Mouse (Mus musculus) midbrain, postnatal 0 days (tissue): Measurements from ENCODE around the gene Sft2d2. TPM values are rescaled to one million over a fixed set of nuclear protein-coding genes. Genes with fewer than 3 reads are reported as not detected.

Source experiments
- ATAC-seq: fragments of 200-750 bp; cut with Nextera tagmentation; 2 replicates; pipeline ENCODE4 v1.8.0; 2017; ENCODE audit warnings: moderate number of reproducible peaks, mild to moderate bottlenecking, moderate TSS enrichment, moderate library complexity; ENCODE audit not compliant: low FRiP score
- DNase-seq: peaks from one replicate; pipeline ENCODE4 v3.0.0-alpha.2; 2015; ENCODE audit warnings: low spot score
- H3K27ac ChIP-seq: fragments of 300-500 bp; sonication (generic); 2 replicates; pipeline ENCODE4 v1.5.1; 2014; ENCODE audit warnings: low read depth, mild to moderate bottlenecking, low read length, mixed read lengths
- H3K27me3 ChIP-seq: fragments of 300-500 bp; sonication (generic); 2 replicates; pipeline ENCODE4 v1.6.1; 2014; ENCODE audit warnings: low read length, control low read depth, mixed read lengths; ENCODE audit not compliant: insufficient read depth
- H3K36me3 ChIP-seq: fragments of 300-500 bp; sonication (generic); 2 replicates; pipeline ENCODE4 v1.6.1; 2014; ENCODE audit warnings: low read length, control low read depth, mixed read lengths; ENCODE audit not compliant: insufficient read depth
- H3K4me1 ChIP-seq: fragments of 300-500 bp; sonication (generic); 2 replicates; pipeline ENCODE4 v1.6.1; 2014; ENCODE audit warnings: mild to moderate bottlenecking, control low read depth, antibody characterized with exemption, low read length, mixed read lengths; ENCODE audit not compliant: insufficient read depth
- H3K4me2 ChIP-seq: fragments of 300-500 bp; sonication (generic); 2 replicates; pipeline ENCODE4 v1.6.1; 2014; ENCODE audit warnings: low read depth, mild to moderate bottlenecking, low read length, mixed read lengths; ENCODE audit not compliant: poor library complexity, severe bottlenecking
- H3K4me3 ChIP-seq: fragments of 300-500 bp; sonication (generic); 2 replicates; pipeline ENCODE4 v1.5.1; 2014; ENCODE audit warnings: low read depth, mild to moderate bottlenecking, low read length, moderate library complexity
- H3K9ac ChIP-seq: fragments of 300-500 bp; sonication (generic); replicated peaks from 2 replicates; pipeline ENCODE4 v1.6.1; 2014; ENCODE audit warnings: mild to moderate bottlenecking, low read length, moderate library complexity, mixed read lengths; ENCODE audit not compliant: poor library complexity, severe bottlenecking
- H3K9me3 ChIP-seq: fragments of 300-500 bp; sonication (generic); 2 replicates; pipeline ENCODE4 v1.6.1; 2016; ENCODE audit warnings: low read length, control low read depth
- CTCF ChIP-seq: IDR thresholded peaks from 2 replicates; pipeline ENCODE4 v1.5.1; 2016; ENCODE audit warnings: antibody characterized with exemption, mild to moderate bottlenecking
- WGBS: fragments of 180-500 bp; shearing (Covaris S2); extraction: QIAGEN DNeasy Blood & Tissue Kit; methylation state at CpG from one replicate; pipeline ENCODE4 v1.1.7; 2014; 5-methylcytosine and 5-hydroxymethylcytosine counted together
- polyA plus RNA-seq: library from polyadenylated mRNA; unstranded; fragments of >200 nt; fragmentation: Nextera tagmentation; extraction: Ambion mirVana; gene quantifications from 2 replicates; pipeline ENCODE4 v1.2.1, GENCODE M21; 2015
- total RNA-seq: library from RNA; depleted of rRNA; stranded (reverse); fragments of >200 nt; gene quantifications from 2 replicates; pipeline ENCODE4 v1.2.3, GENCODE M21; 2014

The Sft2d2 gene
- total and polyA plus RNA-seq, 2 experiments from 2014 or later = 3.8 to 11.0 TPM

GRCm38 (mm10) chr1:165188806-165189580 lies 5.2 kb downstream of the Sft2d2 start:
- no peaks in the 10 kb centered on the region for H3K36me3 ChIP-seq
- DNase-seq (no peak), ATAC-seq (no peak)
- 78% methylated on average over 10 of the region's 10 CpGs for WGBS
- no peak overlapping the region for H3K4me3 ChIP-seq
- no peak for TF ChIP-seq CTCF
- 0 out of 2 replicates have a peak, but pooled peaks cover 3% of the 10 kb centered on the region for H3K4me1 ChIP-seq
- H3K4me2 ChIP-seq = no peak overlapping the region
- H3K27ac ChIP-seq = no peak overlapping the region
- H3K9me3 ChIP-seq = no peaks in the 10 kb centered on the region
- no peak overlapping the region for H3K9ac ChIP-seq
- no peaks in the 10 kb centered on the region for H3K27me3 ChIP-seq

DNA sequence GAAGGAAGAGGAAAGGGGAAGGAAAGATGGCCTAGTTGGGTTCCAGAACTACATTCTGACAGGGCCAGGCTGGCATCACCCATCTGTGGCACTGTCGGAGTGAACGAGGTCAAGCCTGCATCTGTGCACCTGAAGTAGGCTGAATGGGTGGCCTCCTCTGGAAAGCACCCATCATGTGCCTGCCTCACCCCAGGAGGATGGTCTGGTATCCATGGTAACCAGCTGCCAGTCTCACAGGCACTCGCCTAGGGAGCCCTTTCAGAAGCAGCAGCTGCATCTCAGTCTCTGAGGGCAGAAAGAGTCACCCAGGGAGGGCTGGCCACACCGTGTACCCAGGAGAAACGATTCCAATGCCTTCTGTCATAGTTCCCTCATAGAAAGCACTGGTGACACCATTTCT lies 6.9 kb downstream of the Sft2d2 start:
- TF ChIP-seq CTCF = no peak
- 0 out of 2 replicates have a peak, but pooled peaks cover 3% of the 10 kb centered on the region for H3K4me1 ChIP-seq
- no peak overlapping the region for H3K9ac ChIP-seq
- no peak overlapping the region for H3K27ac ChIP-seq
- DNase-seq = peak; percentile 38
- H3K36me3 ChIP-seq = no peaks in the 10 kb centered on the region
- no peak overlapping the region for H3K4me3 ChIP-seq
- H3K27me3 ChIP-seq = no peaks in the 10 kb centered on the region
- ATAC-seq = 0 out of 2 replicates have a peak, but pooled peaks have one; percentile 48
- H3K4me2 ChIP-seq = no peak overlapping the region
- H3K9me3 ChIP-seq = no peaks in the 10 kb centered on the region
- whole genome bisulfite sequencing = 38% methylated on average over 5 of the region's 5 CpGs

- H3K4me1 ChIP-seq = 0 out of 2 replicates have a peak, but pooled peaks cover 3% of the 10 kb centered on the region
- no peaks in the 10 kb centered on the region for H3K27me3 ChIP-seq
- no peak overlapping the region for H3K4me2 ChIP-seq
- 77% methylated on average over 12 of the region's 12 CpGs for WGBS
- no peaks in the 10 kb centered on the region for H3K9me3 ChIP-seq
- DNase-seq (no peak), ATAC-seq (no peak)
- H3K9ac ChIP-seq = no peak overlapping the region
- H3K36me3 ChIP-seq = no peaks in the 10 kb centered on the region
- no peak overlapping the region for H3K27ac ChIP-seq
- H3K4me3 ChIP-seq = no peak overlapping the region
- no peak for TF ChIP-seq CTCF
These were observed 7.7 kb downstream of the Sft2d2 start for GRCm38 (mm10) chr1:165186491-165186890.

- Histone ChIP-seq H3K4me3 (no peak overlapping the region), H3K4me1 (0 out of 2 replicates have a peak, but pooled peaks cover 3% of the 10 kb centered on the region), H3K36me3 (no peaks in the 10 kb centered on the region), H3K27ac (no peak overlapping the region), H3K9me3 (no peaks in the 10 kb centered on the region), H3K4me2 (no peak overlapping the region), H3K27me3 (no peaks in the 10 kb centered on the region), H3K9ac (no peak overlapping the region)
- DNase-seq (no peak), ATAC-seq (no peak)
- WGBS = 70% methylated on average over 7 of the region's 7 CpGs
- no peak for TF ChIP-seq CTCF
These were observed 9.1 kb downstream of the Sft2d2 start for GRCm38 (mm10) chr1:165185116-165185515.

DNA sequence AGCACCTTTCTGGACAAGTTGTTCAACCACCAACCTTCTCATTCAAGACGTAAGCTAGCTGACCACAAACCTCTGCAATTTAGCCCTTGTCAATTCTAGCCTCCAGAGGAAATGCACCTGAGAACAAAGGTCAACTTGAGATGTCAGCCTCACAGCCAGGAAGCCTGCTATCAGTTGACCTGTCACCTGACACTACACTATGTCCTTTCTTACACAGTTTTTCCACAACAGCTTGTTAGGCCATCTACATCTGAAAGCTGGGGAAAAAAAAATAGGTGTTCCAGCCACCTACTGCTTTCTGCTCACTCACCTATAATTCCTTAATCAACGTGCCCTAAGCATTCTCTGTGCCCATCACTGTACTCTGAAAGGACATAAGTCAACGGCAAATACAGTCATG lies 10.1 kb downstream of the Sft2d2 start:
- 93% methylated on average over 3 of the region's 3 CpGs for WGBS
- DNase-seq (no peak), ATAC-seq (no peak)
- H3K27me3 ChIP-seq = no peaks in the 10 kb centered on the region
- no peak overlapping the region for H3K27ac ChIP-seq
- H3K4me1 ChIP-seq = 0 out of 2 replicates have a peak, but pooled peaks cover 3% of the 10 kb centered on the region
- no peak overlapping the region for H3K9ac ChIP-seq
- no peaks in the 10 kb centered on the region for H3K9me3 ChIP-seq
- no peaks in the 10 kb centered on the region for H3K36me3 ChIP-seq
- TF ChIP-seq CTCF = no peak
- H3K4me2 ChIP-seq = no peak overlapping the region
- no peak overlapping the region for H3K4me3 ChIP-seq

GRCm38 (mm10) chr1:165183400-165183799 lies 10.8 kb downstream of the Sft2d2 start:
- 77% methylated on average over 6 of the region's 6 CpGs for WGBS
- Histone ChIP-seq H3K4me3 (no peak overlapping the region), H3K4me2 (no peak overlapping the region), H3K36me3 (no peaks in the 10 kb centered on the region), H3K4me1 (0 out of 2 replicates have a peak, but pooled peaks cover 3% of the 10 kb centered on the region), H3K9ac (no peak overlapping the region), H3K9me3 (no peaks in the 10 kb centered on the region), H3K27me3 (no peaks in the 10 kb centered on the region), H3K27ac (no peak overlapping the region)
- DNase-seq = no peak
- 0 out of 2 replicates have a peak, but pooled peaks have one; percentile 13 for TF ChIP-seq CTCF
- no peak for ATAC-seq
